Mouse (Mus musculus): ENCODE results near the gene Sema7a. TPM values are rescaled to one million over a fixed set of nuclear protein-coding genes. Genes with fewer than 3 reads are reported as not detected.

Sema7a gene
- 10 to 100 TPM; 27.3 to 29.8 TPM for total RNA-seq (2023)

DNA sequence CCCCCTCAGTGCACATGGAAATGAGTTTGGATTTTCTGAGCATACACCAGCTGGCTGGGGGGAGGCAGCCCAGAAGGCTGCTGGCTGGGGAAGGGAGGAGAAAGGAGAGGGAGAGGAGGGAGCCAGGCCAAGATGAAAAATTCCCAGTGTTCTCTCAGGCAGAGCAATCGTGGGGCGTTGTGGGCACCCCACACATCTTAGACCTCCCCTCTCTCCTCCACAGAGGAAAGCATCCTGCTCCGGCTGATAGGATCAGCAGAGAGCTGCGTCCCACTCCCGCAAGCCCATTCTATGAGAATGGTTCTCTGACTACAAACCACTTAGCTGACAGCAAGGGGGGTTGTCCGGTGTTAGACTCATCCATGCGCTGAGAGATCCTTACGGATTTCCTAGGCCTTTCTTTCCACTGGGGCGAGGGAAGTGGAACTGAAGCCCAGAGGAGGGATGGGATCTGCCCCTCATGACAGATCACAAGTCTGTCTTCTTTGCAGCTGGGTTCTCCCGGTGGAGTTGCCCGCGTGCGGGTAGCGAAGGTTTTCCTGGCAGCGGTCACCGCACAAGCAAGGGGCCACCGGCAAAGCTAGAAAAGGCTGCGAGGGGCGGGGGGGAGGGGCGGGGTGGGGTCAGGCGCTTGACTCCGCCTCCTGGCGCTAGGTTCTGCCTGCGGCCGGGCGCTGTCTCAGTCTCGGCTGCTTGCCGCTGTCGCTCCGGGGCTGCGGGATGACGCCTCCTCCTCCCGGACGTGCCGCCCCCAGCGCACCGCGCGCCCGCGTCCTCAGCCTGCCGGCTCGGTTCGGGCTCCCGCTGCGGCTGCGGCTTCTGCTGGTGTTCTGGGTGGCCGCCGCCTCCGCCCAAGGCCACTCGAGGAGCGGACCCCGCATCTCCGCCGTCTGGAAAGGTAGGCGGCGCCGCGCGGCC is at the start of gene Sema7a:
Gene Sema7a, plus strand, starts transcription at position 682 of the 918 bp plus-strand sequence.

DNA sequence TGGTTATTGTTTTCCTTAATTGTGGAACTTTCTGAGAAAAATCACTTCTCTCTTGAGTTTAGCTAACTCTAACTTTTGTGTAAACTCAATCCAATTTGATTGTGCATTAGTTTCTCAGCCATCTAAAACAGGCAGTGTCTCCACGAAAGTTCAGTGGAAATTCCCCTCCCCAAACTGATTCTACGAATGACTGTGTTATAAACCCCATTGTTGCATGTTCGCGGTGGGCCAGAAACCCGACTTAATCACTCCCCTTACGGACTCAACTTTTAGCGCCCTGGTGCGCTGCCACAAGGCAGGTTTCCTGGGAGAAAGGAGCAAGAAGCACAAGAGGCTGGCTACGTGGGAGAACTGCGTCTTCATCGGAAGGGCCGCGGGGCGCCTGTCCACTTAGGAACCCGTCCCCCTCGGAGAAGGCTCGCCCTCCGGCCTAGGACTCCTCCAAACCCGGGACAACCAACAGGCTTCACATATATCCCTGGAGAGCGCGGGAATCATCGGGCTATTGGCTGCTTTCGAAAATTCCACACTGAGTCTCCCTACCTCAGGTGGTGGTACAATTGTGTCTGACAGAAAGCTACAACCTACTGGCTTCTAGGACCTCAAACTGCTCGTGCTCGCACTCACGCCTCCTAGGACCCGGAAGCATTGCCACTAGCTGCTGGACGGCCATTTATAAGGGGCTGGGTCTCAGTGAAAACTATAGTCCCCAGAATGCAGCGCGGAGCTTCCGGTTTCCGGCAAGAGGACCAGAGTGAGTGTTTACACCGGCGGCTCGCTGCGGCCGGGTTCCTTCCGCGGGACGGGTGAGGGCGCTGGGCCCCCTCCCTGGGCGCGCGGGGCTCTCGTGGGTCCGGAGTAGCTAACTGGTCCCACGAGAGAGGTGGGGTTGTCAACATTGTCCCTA is 29.4 kb upstream of the Sema7a start, which contains the start of gene Ubl7:
Gene Ubl7, plus strand, starts transcription at position 726 of the 907 bp plus-strand sequence.

DNA sequence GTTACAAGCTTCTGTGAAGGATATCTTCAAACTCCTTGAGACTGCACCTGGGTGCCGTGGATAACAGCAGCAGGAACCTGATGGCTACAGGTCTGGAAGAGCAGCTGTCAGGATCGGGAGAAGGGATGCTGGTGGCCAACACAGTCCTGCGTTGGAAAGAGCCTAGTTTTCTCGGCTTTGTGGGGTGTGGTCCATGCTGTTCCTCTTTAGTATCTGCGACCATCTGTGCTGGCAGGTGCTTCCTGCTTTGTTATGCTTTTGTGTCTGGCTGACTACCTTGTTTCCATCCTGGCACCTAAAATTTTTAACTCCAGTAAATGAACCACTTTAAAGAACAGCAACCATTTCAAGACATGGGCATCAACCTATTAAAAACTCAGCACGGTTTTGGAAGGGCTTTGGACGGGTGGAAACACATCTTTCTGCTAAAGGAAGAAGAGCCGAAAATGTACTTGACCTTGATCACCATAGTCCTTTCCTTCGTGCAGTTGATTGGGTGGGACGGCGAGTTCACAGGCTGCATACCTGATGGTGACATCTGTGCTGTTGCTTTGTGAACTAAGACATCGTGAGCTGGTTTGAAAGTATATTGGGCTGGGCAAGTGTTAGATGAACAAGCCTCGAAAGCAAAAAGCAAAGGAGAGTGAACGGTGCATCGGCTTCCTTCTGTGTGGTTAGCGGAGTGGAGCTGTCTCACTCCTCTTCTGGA is 66.0 kb downstream of the Sema7a start, which contains the start of gene Cyp11a1:
Gene Cyp11a1, plus strand, starts transcription at position 659 of the 709 bp plus-strand sequence.

Other genes starting within 250 kb of the Sema7a start
- gene Edc3, start 231.6 kb upstream of the Sema7a start, total RNA-seq (2023): 10 to 100 TPM; 14.9 to 15.3 TPM
- gene Clk3, start 174.3 kb upstream of the Sema7a start, total RNA-seq (2023): 100 to 1,000 TPM; 160 to 171 TPM
- gene Arid3b, start 103.3 kb upstream of the Sema7a start, total RNA-seq (2023): 10 to 100 TPM; 34.3 to 39.4 TPM
- 10 to 100 TPM; 59.8 to 64.3 TPM for gene Ubl7, start 29.1 kb upstream of the Sema7a start, total RNA-seq (2023)
- gene Cyp11a1, start 66.3 kb downstream of the Sema7a start, total RNA-seq (2023): 1 to 10 TPM; 2.5 to 2.7 TPM
- not detected for gene Stra6, start 123.7 kb downstream of the Sema7a start, total RNA-seq (2023)
- gene Ccdc33, start 178.7 kb downstream of the Sema7a start, total RNA-seq (2023): not detected

Data from neutrophil, adult 59 days (primary cell).